Mouse (Mus musculus): ENCODE measurements around the gene Tpcn2.

- no peak for TF ChIP-seq CTCF (IDR thresholded peaks at IDR 0.05; ENCODE audit: low read depth)
- TF ChIP-seq EP300 (IDR thresholded peaks at IDR 0.05; ENCODE audit: low read depth) = no peak
Observed at GRCm38 (mm10) chr7:145329982-145330381, 46.2 kb upstream of the Tpcn2 start.
